In the genomic region with DNA sequence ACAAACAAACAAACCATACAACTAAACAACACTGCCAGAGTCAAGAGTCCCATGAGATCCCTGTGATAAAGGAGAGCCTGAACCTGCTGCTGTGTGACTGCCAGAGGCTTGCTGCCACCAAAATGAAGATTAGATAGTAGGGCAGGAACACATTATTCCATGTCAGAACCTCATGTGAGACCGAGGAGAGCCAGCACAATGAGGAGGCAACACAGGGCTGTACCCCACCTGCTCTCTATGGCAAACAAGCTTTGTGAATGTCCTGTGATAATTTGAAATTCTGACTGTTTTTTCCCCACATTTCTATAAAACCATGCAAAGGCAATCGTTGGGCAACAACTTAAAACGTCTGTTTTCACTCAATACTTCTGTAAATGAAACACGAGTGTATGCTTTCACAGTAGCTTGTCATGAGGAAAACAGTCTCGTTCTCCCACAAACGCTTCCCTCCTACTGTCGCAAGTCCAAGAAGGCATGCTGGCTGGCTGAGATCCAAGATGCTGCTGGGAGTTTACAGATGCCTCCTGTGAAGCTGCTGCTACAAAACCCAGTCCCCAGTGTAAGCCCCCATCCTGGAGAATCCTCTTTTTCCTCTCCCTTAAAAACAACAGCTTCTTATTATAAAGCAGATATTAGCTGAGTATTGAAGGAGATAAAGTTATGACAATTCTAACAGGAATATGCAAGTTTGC, we compare ENCODE assay signal across 11 mouse cellular contexts.
A peak's percentile ranks its signal among the peaks of the same experiment; 100 is the strongest.
DNase-seq lines count a peak whose midpoint lies in the region; ATAC-seq lines count a peak whose summit lies in the region.
"Had no signal": no experiment of that assay in that cellular context is flagged by ENCODE, and none has a peak within 500 bp of the region (broad histone marks: within the 10 kb centered on the region; RNA-seq: fewer than 3 reads in every experiment).

No protein-coding gene starts in this region.

- peak; percentile 15 to 18 for DNase-seq in heart, postnatal 10 days
- peak; percentile 54 for DNase-seq in adrenal gland, postnatal 10 days
- peak; percentile 44 to 49 for DNase-seq in cerebellum, postnatal 36 days
- DNase-seq in layer of hippocampus, postnatal 25 days (ENCODE audit: extremely low spot score in 1 of 2, low spot score in 1 of 2) = peak; percentile 18 to 51
- peak; percentile 1 for DNase-seq in skeletal muscle tissue, adult 2 months (ENCODE audit: low read depth, low spot score)
- DNase-seq in natural killer cell, adult 2 months (ENCODE audit: low spot score in 2 of 2) = no peak
- DNase-seq in gastrocnemius, postnatal 36 days = no peak

- no peaks in the 10 kb centered on the region for H3K27me3 ChIP-seq in heart, embryonic 12.5 days (replicated peaks)
- H3K27me3 ChIP-seq: limb, embryonic 15.5 days; Patski had no signal

- H3K4me2 ChIP-seq in heart, embryonic 12.5 days = no peak overlapping the region
- H3K4me2 ChIP-seq: limb, embryonic 15.5 days had no signal

- intact Hi-C loops in heart, postnatal 10 days (cut with DNase I) = no loop called here
- intact Hi-C loops in gastrocnemius, postnatal 36 days (cut with DNase I) = no loop called here

- H3K4me1 ChIP-seq in heart, embryonic 12.5 days (replicated peaks) = no peaks in the 10 kb centered on the region
- H3K4me1 ChIP-seq: limb, embryonic 15.5 days had no signal

- H3K4me3 ChIP-seq in heart, embryonic 12.5 days = no peak overlapping the region
- H3K4me3 ChIP-seq: erythroblast, embryonic 14.5 days; limb, embryonic 15.5 days had no signal

- H3K27ac ChIP-seq in heart, embryonic 12.5 days (ENCODE audit: poor library complexity, severe bottlenecking) = no peak overlapping the region
- H3K27ac ChIP-seq: limb, embryonic 15.5 days had no signal

- 35% methylated on average over 7 of the region's 7 CpGs for WGBS in heart, embryonic 12.5 days

- ATAC-seq in heart, embryonic 12.5 days (ENCODE audit: insufficient number of reproducible peaks, low FRiP score) = no peak
- ATAC-seq: Patski had no signal

- no peak overlapping the region for H3K9ac ChIP-seq in heart, embryonic 12.5 days
- H3K9ac ChIP-seq: limb, embryonic 15.5 days had no signal

- H3K9me3 ChIP-seq in heart, embryonic 12.5 days (replicated peaks) = no peaks in the 10 kb centered on the region
- H3K9me3 ChIP-seq: limb, embryonic 15.5 days had no signal

- no peaks in the 10 kb centered on the region for H3K36me3 ChIP-seq in heart, embryonic 12.5 days
- H3K36me3 ChIP-seq: limb, embryonic 15.5 days had no signal

Comparison
In these comparisons a context has a peak if more than half of its experiments do, and no peak if none do; other contexts are left out.
1. DNase-seq: peak in heart, postnatal 10 days (2 of 2), adrenal gland, postnatal 10 days (single experiment), cerebellum, postnatal 36 days (2 of 2), layer of hippocampus, postnatal 25 days (2 of 2) and skeletal muscle tissue, adult 2 months (single experiment); none in natural killer cell, adult 2 months (0 of 2) and gastrocnemius, postnatal 36 days (0 of 2).